Mouse (Mus musculus) ovary, adult 18-20 months (tissue): ENCODE results near the gene Rai1.

Experiments used
- DNase-seq: peaks from one replicate; pipeline ENCODE4 v3.0.0; 2022; ENCODE audit warnings: low spot score, mixed read lengths

Rai1 gene

DNA sequence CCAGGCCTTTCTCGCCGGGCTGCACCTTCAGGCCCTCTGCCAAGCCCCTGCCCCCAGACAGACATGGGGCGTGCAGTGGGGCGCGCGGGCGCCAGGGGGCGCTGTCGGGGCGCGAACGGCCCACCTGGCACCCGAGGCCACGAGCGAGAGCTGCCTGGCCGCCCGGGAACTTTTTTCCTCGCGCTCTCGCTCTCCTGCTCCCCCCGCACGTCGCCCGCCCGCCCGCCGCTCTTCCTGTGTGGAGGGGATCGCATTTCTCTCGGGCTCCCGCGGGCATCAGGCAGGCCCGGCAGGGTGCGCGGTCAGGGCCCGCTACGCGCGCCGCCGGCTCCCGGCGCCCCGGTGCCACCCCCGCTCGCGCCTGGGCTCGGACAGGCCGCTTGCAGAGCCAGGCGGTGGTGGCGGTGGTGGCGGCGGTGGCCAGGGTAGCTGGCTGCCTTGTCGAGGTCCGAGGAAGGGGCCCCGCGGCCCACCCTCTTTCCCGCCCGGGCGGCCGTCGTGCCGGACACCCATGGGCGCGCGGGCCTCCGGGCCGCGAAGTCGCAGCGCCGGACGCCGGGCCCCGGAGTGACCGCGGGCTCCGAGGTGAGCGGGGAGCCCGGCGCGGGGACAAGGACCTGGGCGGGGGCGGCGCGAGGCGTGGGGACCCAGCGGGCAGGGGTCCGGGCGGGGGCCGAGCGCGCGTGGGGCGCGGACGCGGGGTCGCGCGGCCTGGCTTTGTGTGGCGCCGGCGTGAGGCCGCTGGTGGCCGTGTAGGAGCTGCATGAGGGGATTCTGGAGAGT, at the start of gene Rai1:
TSS of gene Rai1 (plus strand) at position 204 of the 783 bp plus-strand sequence.
- DNase-seq, result peak; percentile 76

DNA sequence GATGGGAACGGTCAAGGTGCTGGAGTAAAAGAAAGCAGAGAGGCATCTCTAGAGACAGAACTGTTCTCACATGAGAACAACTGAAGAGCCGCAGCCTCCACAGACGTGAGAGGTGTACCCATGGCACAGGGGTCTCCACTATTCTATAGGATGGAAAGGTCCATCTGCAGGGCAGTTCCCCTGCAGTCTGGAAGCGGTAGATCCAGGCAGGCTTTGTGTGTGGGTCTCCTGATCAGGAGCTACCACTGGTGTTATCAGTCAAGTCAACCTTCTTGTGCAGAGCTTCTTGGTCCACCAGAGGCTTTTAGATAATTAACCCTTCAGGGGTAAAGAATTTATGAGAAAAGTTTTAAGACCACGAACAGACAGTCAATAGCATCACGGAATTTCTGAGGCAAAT, 48.3 kb upstream of the Rai1 start:
- DNase-seq, result no peak

- DNase-seq, result no peak
Measured at GRCm38 (mm10) chr11:60057987-60058386, 46.8 kb upstream of the Rai1 start.

DNA sequence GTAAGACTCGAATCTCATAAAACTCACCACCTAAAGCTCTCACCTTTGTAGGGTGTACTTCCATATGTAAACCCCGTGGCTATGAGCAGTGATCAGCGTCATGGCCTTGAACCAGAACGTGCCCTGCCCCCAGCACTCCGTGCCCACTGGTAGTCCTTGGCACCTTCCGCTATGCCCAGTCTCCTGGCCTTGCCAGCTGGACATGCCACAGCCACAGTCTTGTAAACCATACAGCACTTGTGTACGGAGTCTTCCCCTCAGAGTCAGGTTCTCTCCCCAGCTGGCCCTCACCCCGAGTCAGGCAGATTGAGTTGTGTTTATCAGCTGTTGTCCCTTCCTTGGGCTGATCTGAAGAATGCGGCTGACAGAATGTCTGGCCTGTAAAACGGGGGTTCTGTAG, 46.4 kb upstream of the Rai1 start:
- no peak for DNase-seq

- no peak for DNase-seq
Measured at GRCm38 (mm10) chr11:60060026-60060425, 44.8 kb upstream of the Rai1 start.

- DNase-seq, result no peak
Measured at GRCm38 (mm10) chr11:60061504-60062006, 43.3 kb upstream of the Rai1 start.

DNA sequence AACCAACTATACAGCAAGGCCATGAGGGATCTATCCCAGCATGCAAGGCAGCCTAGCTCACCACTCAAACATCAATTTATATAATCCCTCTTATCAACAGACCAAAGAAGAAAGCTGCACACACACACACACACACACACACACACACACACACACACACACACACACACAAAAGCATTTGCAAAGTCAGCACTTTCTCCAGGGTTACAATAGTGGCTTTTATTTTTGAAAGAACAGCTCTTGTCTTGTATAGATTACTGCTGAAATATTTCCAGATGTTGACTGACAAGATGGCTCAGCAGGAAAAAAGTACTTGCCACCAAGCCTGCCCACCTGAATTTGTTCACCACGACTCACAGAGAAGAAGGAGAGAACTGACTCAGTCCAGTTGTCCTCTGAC, 39.5 kb upstream of the Rai1 start:
- DNase-seq, result no peak

DNA sequence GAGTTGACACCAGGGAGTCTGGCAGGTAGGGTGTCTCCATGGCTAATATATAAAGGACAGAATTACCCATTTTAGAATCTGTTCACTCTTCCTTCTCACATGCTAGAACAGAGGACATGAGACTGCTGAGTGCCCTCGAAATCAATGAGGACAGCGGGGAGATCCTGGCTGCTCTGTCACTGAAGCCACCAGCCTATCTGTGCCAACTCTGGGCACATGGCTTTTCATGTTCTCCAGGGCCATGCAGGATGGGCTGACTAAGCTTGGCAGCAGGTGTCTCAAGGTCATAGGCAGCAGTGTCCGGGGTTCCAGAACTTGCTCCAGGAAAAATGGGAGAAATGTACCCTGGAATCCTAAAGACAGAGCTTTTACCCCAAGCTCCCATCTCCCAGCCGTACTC, 37.2 kb upstream of the Rai1 start:
- DNase-seq, result no peak

GRCm38 (mm10) chr11:60068631-60069030, 36.2 kb upstream of the Rai1 start:
- no peak for DNase-seq

DNA sequence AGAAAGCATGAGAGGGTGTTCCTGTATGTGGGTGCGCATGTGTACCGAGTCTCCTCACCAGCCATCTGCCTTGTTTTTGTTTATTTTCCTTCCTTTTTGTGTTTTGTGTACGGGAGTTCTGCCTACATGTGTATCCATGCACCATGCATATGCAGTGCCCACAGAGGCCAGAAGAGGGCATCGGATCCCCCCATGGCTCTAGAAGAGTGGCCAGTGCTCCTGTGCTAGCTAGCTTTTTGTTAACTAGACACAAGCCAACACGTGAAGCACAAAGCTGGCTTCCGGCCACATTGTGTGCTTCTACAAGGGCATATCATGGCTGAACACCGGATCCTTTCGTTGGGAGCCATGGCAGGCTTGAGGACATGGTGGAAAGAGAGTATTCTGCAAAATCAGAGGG, 34.2 kb upstream of the Rai1 start:
- no peak for DNase-seq

GRCm38 (mm10) chr11:60071221-60071620, 33.6 kb upstream of the Rai1 start:
- no peak for DNase-seq

GRCm38 (mm10) chr11:60073121-60073520, 31.7 kb upstream of the Rai1 start:
- no peak for DNase-seq

DNA sequence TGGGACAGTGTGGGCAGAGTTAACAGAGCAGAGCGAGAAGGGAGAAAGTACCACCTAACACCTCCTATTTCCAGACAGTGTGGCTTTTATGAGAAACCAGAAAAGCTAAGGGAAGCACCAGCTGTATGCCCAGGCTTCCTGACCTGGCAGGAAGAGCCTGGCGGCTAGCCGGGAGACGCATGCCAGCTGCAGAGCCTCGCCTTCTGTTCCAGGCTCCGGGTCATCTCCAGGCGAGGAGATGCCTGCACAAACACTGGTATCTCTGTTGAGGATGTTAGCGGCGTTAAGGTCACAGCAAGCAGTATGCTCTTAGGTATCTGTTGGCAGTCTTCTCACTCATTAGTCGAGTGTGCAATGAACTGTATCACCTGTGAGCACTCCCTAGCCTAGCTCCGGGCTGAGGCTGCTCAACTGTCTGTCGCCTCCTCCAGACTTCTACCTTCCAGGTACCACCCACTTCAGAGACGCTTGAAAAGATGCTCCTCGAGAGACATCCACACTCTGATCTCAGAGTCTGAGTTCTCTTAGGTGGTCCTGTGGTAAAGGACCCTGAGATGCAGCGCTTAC, 30.8 kb upstream of the Rai1 start:
- DNase-seq, result peak; percentile 16

GRCm38 (mm10) chr11:60076183-60076582, 28.6 kb upstream of the Rai1 start:
- DNase-seq, result peak; percentile 19

- peak; percentile 24 for DNase-seq
Measured at GRCm38 (mm10) chr11:60076790-60077189, 28.0 kb upstream of the Rai1 start.

DNA sequence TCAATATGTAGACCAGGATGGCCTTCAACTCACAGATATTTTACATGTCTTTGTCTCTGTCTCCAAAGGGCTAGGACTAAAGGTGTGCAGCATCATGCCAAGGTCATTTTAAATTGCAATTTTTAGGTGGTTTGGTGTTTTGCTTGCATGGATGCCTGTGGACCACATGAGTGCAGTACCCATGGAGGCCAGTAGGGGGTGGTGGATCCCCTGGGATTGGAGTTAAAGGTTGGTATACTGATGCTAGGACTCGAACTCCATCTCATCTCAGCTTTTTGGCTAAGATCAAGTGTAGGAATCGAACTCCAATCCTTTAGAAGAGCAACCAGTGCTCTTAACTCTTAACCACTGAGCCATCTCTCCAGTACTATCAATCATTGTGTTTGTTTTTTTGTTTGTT, 20.2 kb upstream of the Rai1 start:
- DNase-seq, result no peak

- DNase-seq, result peak; percentile 19
Measured at GRCm38 (mm10) chr11:60086676-60087075, 18.1 kb upstream of the Rai1 start.

DNA sequence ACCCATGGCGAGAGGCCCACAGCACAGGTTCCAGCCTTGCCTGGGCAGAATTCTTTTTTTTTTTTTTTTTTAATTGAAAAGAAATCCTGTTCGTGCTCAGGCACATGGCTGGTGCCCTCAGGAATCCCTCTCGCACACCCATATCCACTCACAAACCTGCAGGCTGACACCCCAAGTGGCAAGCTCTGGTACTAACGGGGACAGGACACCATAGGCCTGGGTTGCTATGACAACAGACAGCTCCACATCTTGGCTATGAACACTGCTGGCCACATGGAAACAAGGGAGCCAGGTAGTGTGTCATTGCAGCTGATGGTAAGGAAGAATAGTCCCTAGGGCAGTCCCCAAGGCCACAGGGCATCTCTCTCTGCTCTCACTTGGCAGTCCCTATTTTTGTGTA, 15.9 kb upstream of the Rai1 start:
- DNase-seq, result no peak

DNA sequence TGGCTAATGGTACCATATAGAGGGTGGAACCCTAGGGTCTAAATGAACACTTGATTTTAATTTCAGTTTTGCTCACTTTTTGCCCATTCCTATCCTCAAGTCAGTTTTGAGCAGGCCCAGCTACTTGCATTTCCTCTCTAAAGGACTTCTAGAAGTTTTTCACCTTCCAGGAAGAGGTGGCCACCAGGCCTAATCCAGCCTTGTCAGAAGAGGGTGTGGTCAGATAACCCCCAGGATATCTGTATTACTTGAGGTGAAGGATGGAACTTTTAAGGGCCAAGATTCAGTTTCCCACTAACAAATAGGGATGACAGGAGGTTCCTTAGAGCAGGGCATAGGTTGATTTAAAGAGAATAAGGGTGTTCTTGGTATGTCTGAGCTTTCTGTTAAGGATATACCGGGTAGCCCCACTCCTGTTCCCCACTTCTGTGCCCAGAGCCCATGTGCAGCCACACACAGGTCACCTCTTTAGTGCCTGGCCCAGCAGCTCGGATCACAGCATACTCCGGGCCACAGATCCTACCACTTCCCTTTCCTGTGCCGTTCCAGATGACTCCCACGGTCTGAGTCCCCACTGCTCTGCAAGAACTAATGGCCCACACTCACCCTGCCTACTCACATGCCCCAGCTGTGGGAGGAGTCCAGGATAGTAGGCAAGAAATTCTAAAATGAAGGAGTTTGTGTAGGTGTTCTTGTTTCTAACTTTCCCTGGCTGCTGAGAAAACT, 14.0 kb upstream of the Rai1 start:
- DNase-seq, result no peak

- DNase-seq, result no peak
Measured at GRCm38 (mm10) chr11:60091422-60091761, 13.4 kb upstream of the Rai1 start.

GRCm38 (mm10) chr11:60093227-60093626, 11.6 kb upstream of the Rai1 start:
- no peak for DNase-seq

DNA sequence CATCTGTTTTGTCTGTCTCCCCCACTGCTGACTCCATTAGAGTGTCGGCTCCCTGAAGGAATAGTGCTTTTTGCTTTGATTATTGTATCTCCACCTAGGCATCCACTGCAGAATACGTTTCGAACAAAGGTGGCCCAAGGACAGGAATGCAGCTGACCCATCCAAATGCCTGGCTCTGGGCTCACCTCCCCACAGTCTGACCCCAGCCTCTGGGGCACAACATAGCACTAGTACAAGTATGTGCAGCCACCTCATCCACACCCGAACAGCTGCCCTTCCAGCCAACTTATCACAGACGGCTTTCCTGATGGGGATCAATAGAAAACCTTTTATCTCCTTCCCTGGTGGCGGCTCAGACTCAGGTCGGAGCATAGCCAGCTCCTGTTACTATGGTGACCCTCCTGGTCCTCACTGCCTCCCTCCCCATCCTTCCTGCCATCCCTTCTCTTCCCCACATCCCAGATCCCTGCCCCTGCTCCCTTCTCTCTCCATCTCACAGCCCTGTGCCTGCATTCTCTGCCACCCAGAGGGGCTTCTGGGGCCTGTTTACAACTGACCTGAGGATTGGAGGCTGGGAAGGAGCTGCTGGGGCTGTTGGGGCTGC, 10.7 kb upstream of the Rai1 start:
- no peak for DNase-seq
